Mouse (Mus musculus): ENCODE measurements around the gene Fam81b. TPM values are rescaled to one million over a fixed set of nuclear protein-coding genes. Genes with fewer than 3 reads are reported as not detected.

Fam81b gene
- total and polyA plus RNA-seq, 2 experiments from 2014 or later, result 0.21 TPM; not detected in 1

DNA sequence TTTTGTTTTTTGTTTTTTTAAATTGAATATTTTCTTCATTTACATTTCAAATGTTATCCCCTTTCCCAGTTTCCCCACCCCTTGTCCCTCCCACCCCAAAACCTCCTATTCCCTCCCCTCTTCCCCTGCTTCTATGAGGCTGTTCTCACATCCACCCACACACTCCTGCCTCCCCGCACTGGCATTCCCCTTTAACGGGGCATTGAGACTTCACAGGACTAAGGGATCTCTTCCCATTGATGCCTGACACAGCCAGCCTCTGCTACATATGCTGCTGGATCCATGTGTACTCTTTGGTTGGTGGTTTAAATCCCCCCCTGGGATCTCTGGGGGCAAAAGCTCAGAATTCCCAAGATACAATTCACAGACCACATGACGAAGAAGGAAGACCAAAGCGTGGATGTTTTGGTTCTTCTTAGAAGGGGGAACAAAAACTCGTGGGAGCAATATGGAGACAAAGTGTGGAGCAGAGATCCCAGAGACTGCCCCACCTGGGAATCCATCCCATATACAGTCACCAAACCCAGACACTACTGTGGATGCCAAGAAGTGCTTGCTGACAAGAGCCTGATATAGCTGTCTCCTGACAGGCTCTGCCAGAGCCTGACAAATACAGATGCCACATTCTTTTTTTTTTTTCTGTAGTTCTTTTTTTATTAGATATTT lies 40.4 kb downstream of the Fam81b start:
- TF ChIP-seq CTCF (IDR thresholded peaks at IDR 0.05), result no peak
- ATAC-seq (ENCODE audit: low FRiP score) (no peak), DNase-seq (ENCODE audit: low spot score) (no peak)
- no peak overlapping the region for H3K27ac ChIP-seq (ENCODE audit: low read depth, low read length)
- no peak overlapping the region for H3K9ac ChIP-seq (replicated peaks; ENCODE audit: low read length, poor library complexity, severe bottlenecking)
- H3K4me3 ChIP-seq (ENCODE audit: low read depth, low read length), result no peak overlapping the region
- no peak overlapping the region for H3K4me2 ChIP-seq (ENCODE audit: low read depth, low read length, poor library complexity, severe bottlenecking)
- H3K27me3 ChIP-seq (ENCODE audit: insufficient read depth, low read length), result no peaks in the 10 kb centered on the region
- H3K36me3 ChIP-seq (ENCODE audit: insufficient read depth, low read length), result no peaks in the 10 kb centered on the region
- H3K9me3 ChIP-seq (ENCODE audit: low read length), result no peaks in the 10 kb centered on the region
- H3K4me1 ChIP-seq (ENCODE audit: insufficient read depth, low read length), result no peaks in the 10 kb centered on the region
- WGBS, result 86% methylated on average over 5 of the region's 5 CpGs

DNA sequence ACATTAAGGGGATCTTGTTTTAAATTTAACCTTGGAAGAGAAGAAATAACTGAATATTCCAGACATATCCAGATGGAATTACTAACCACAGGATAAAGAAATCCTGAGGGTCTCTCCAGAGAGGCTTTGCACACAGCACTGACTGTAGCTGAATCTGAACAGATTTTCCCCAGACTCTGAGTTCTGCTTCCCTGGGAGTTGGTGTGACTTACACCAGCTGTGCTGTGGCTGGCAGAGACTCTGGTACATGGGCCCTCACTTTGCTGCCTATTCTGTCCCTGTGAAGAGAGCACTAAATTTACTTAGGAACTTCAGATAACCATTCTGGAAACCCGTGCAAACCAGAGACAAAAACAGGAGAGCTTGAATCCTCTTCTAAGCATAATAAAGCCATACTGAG lies 46.1 kb downstream of the Fam81b start:
- TF ChIP-seq CTCF (IDR thresholded peaks at IDR 0.05), result no peak
- Histone ChIP-seq H3K9ac (replicated peaks; ENCODE audit: low read length, poor library complexity, severe bottlenecking) (no peak overlapping the region), H3K4me2 (ENCODE audit: low read depth, low read length, poor library complexity, severe bottlenecking) (no peak overlapping the region), H3K4me1 (ENCODE audit: insufficient read depth, low read length) (no peaks in the 10 kb centered on the region), H3K9me3 (ENCODE audit: low read length) (no peaks in the 10 kb centered on the region), H3K27me3 (ENCODE audit: insufficient read depth, low read length) (no peaks in the 10 kb centered on the region), H3K36me3 (ENCODE audit: insufficient read depth, low read length) (no peaks in the 10 kb centered on the region), H3K4me3 (ENCODE audit: low read depth, low read length) (no peak overlapping the region), H3K27ac (ENCODE audit: low read depth, low read length) (no peak overlapping the region)
- DNase-seq (ENCODE audit: low spot score) (no peak), ATAC-seq (ENCODE audit: low FRiP score) (no peak)
- WGBS, result 61% methylated on average over 1 of the region's 1 CpGs

DNA sequence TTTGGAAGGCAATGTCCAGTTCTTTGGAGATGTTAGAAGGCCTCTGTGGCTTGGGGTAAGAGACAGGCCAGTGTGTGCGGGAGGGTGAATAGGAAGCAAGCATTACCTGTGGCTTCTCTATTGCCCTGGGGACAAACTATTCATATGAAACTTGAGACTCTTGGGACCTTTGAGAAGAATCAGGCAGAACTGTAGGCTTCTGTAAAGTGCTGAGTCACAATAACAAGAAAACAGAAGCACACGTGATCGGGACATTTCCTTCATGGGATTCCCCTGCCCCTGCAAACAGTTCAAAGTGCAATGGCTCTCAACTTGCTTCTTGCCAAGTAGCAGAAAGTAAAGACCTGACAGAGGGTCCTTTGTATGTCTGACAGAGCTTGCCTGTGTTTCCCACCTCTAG lies 48.5 kb downstream of the Fam81b start:
- DNase-seq (ENCODE audit: low spot score), result no peak

DNA sequence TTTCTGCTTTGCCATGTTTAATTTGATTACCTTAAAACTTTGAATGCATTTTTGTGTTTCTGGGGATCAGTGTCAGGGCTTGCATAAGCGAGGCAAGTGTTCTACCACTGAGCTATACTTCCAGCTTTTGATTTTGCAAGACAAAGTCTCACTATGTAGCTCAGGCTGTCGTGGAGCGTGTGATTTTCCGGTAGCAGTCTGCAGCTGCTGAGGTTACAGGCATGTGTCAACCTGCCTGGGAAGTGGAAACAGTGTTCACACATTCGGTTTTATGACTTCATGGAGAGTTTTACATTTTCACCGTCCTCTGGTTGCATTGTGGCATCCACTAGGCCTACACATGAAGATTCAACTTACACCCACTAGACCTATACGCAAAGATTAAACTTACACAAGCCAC lies 54.8 kb downstream of the Fam81b start:
- DNase-seq (ENCODE audit: low spot score) (no peak), ATAC-seq (ENCODE audit: low FRiP score) (no peak)
- H3K4me1 ChIP-seq (ENCODE audit: insufficient read depth, low read length), result no peaks in the 10 kb centered on the region
- H3K9me3 ChIP-seq (ENCODE audit: low read length), result no peaks in the 10 kb centered on the region
- no peak overlapping the region for H3K4me3 ChIP-seq (ENCODE audit: low read depth, low read length)
- no peak overlapping the region for H3K9ac ChIP-seq (replicated peaks; ENCODE audit: low read length, poor library complexity, severe bottlenecking)
- no peak overlapping the region for H3K27ac ChIP-seq (ENCODE audit: low read depth, low read length)
- H3K36me3 ChIP-seq (ENCODE audit: insufficient read depth, low read length), result no peaks in the 10 kb centered on the region
- no peak overlapping the region for H3K4me2 ChIP-seq (ENCODE audit: low read depth, low read length, poor library complexity, severe bottlenecking)
- no peak for TF ChIP-seq CTCF (IDR thresholded peaks at IDR 0.05)
- no peaks in the 10 kb centered on the region for H3K27me3 ChIP-seq (ENCODE audit: insufficient read depth, low read length)
- 54% methylated on average over 7 of the region's 7 CpGs for WGBS

More for the DNA sequence above, 48.5 kb downstream of the Fam81b start:
- H3K9ac ChIP-seq (replicated peaks; ENCODE audit: low read length, poor library complexity, severe bottlenecking), result no peak overlapping the region
- no peak overlapping the region for H3K27ac ChIP-seq (ENCODE audit: low read depth, low read length)
- no peaks in the 10 kb centered on the region for H3K9me3 ChIP-seq (ENCODE audit: low read length)
- H3K4me2 ChIP-seq (ENCODE audit: low read depth, low read length, poor library complexity, severe bottlenecking), result no peak overlapping the region
- H3K27me3 ChIP-seq (ENCODE audit: insufficient read depth, low read length), result no peaks in the 10 kb centered on the region
- ATAC-seq (ENCODE audit: low FRiP score), result no peak
- 88% methylated on average over 3 of the region's 3 CpGs for WGBS
- TF ChIP-seq CTCF (IDR thresholded peaks at IDR 0.05), result no peak
- no peak overlapping the region for H3K4me3 ChIP-seq (ENCODE audit: low read depth, low read length)
- no peaks in the 10 kb centered on the region for H3K36me3 ChIP-seq (ENCODE audit: insufficient read depth, low read length)
- no peaks in the 10 kb centered on the region for H3K4me1 ChIP-seq (ENCODE audit: insufficient read depth, low read length)

DNA sequence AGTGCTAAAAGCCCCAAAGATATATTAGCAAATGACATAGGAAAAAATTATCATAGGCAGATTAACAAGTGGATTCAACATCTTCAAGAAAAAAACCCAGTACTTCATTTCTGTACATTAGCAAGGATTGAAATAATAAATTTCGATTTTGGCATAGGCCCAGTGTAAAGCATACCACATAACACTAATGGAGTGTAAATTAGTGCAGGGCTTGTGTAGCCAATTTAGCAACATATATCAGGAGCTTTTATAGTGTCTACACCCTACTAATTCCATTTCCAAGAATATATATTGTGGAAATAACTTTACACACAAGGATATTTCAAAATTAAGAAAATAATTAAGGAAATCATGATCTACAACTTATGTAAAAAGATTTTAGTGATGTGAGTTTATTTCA lies 55.8 kb downstream of the Fam81b start:
- DNase-seq (ENCODE audit: low spot score), result no peak
- 64% methylated on average over 1 of the region's 1 CpGs for WGBS
- no peak for TF ChIP-seq CTCF (IDR thresholded peaks at IDR 0.05)

DNA sequence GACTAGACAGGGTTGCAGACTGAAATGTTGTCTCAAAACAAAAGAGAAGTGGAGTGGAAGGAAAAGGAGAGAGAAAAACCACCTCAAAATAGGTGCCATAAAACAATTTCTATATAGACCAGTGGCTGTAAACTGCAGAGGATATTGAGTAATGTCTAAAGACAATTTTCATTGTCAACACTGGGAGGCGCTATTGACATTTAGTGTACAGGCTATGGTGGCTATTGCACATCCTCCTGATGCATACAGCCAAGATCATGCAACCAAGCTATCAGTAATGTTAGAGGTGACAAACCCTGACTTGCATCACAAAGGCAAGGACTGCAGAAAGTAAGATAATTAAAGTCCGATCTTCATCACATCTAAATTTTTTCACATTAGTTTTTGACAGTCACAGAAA lies 89.5 kb downstream of the Fam81b start:
- DNase-seq (ENCODE audit: low spot score), result peak; percentile 53
- Histone ChIP-seq H3K27ac (ENCODE audit: low read depth, low read length) (no peak overlapping the region), H3K27me3 (ENCODE audit: insufficient read depth, low read length) (no peaks in the 10 kb centered on the region), H3K9me3 (ENCODE audit: low read length) (no peaks in the 10 kb centered on the region), H3K4me2 (ENCODE audit: low read depth, low read length, poor library complexity, severe bottlenecking) (no peak overlapping the region), H3K36me3 (ENCODE audit: insufficient read depth, low read length) (no peaks in the 10 kb centered on the region), H3K9ac (replicated peaks; ENCODE audit: low read length, poor library complexity, severe bottlenecking) (no peak overlapping the region), H3K4me3 (ENCODE audit: low read depth, low read length) (no peak overlapping the region), H3K4me1 (ENCODE audit: insufficient read depth, low read length) (no peaks in the 10 kb centered on the region)
- WGBS, result 54% methylated on average over 2 of the region's 2 CpGs
- ATAC-seq (ENCODE audit: low FRiP score), result 0 out of 2 replicates have a peak, but pooled peaks have one; percentile 56
- TF ChIP-seq CTCF (IDR thresholded peaks at IDR 0.05), result peak; percentile 65

More for the DNA sequence above, 55.8 kb downstream of the Fam81b start:
- Histone ChIP-seq H3K36me3 (ENCODE audit: insufficient read depth, low read length) (no peaks in the 10 kb centered on the region), H3K9ac (replicated peaks; ENCODE audit: low read length, poor library complexity, severe bottlenecking) (no peak overlapping the region), H3K4me1 (ENCODE audit: insufficient read depth, low read length) (no peaks in the 10 kb centered on the region), H3K27me3 (ENCODE audit: insufficient read depth, low read length) (no peaks in the 10 kb centered on the region), H3K9me3 (ENCODE audit: low read length) (no peaks in the 10 kb centered on the region), H3K4me2 (ENCODE audit: low read depth, low read length, poor library complexity, severe bottlenecking) (no peak overlapping the region), H3K4me3 (ENCODE audit: low read depth, low read length) (no peak overlapping the region), H3K27ac (ENCODE audit: low read depth, low read length) (no peak overlapping the region)
- ATAC-seq (ENCODE audit: low FRiP score), result no peak
